Comparison of ENCODE assay signal across 8 mouse cellular contexts in genomic region chr13:40886643-40887381, GRCm38 (mm10). TPM values are rescaled to one million over a fixed set of nuclear protein-coding genes. Genes with fewer than 3 reads are reported as not detected.
DNase-seq lines count a peak whose midpoint lies in the region; ATAC-seq lines count a peak whose summit lies in the region.

No protein-coding gene starts in this region.

- H3K4me1 ChIP-seq in forebrain, embryonic 14.5 days (ENCODE audit: control insufficient read depth, insufficient read depth, low read length): peaks cover 22% of the 10 kb centered on the region
- H3K4me1 ChIP-seq in kidney, embryonic 14.5 days (ENCODE audit: control insufficient read depth, insufficient read depth, low read length): peaks cover 3% of the 10 kb centered on the region; the same call in 1 of the 2 replicates
- peaks cover 70% of the 10 kb centered on the region for H3K4me1 ChIP-seq in megakaryocyte, embryonic 14.5 days

- H3K4me2 ChIP-seq in forebrain, embryonic 14.5 days (ENCODE audit: low read length): peak overlapping the region; percentile 67
- peak overlapping the region; percentile 67 for H3K4me2 ChIP-seq in kidney, embryonic 14.5 days (replicated peaks; ENCODE audit: low read depth, low read length)

- no peaks in the 10 kb centered on the region for H3K27me3 ChIP-seq in forebrain, embryonic 14.5 days (replicated peaks; ENCODE audit: control insufficient read depth, insufficient read depth, low read length)
- no peaks in the 10 kb centered on the region for H3K27me3 ChIP-seq in kidney, embryonic 14.5 days (ENCODE audit: control insufficient read depth, insufficient read depth, low read length)
- H3K27me3 ChIP-seq in megakaryocyte, embryonic 14.5 days (replicated peaks): peaks cover 11% of the 10 kb centered on the region

- WGBS in forebrain, embryonic 14.5 days: 1% methylated on average over 22 of the region's 22 CpGs
- 1% methylated on average over 22 of the region's 22 CpGs for WGBS in kidney, embryonic 14.5 days

- peak overlapping the region; percentile 62 for H3K9ac ChIP-seq in forebrain, embryonic 14.5 days (ENCODE audit: low read length)
- peak overlapping the region; percentile 61 for H3K9ac ChIP-seq in kidney, embryonic 14.5 days (ENCODE audit: low read depth, low read length)

- peak; percentile 36 to 66 for DNase-seq in lung, adult 18-20 months
- DNase-seq in lung, postnatal 25 days (ENCODE audit: low spot score): no peak
- DNase-seq in forebrain, embryonic 14.5 days (ENCODE audit: low spot score): peak; percentile 66
- DNase-seq in gastrocnemius, postnatal 25 days: no peak
- DNase-seq in urinary bladder, postnatal 14 days (ENCODE audit: low spot score): no peak
- DNase-seq in c-Kit-positive CD71-positive TER-119-positive erythroid progenitor cells, embryonic 14.5 days (ENCODE audit: low spot score): no peak

- H3K9me3 ChIP-seq in forebrain, embryonic 14.5 days (replicated peaks; ENCODE audit: control insufficient read depth, low read length): no peaks in the 10 kb centered on the region
- no peaks in the 10 kb centered on the region for H3K9me3 ChIP-seq in kidney, embryonic 14.5 days (ENCODE audit: control insufficient read depth, low read length)
- no peaks in the 10 kb centered on the region for H3K9me3 ChIP-seq in megakaryocyte, embryonic 14.5 days

- H3K36me3 ChIP-seq in forebrain, embryonic 14.5 days (ENCODE audit: control insufficient read depth, insufficient read depth, low read length): no peaks in the 10 kb centered on the region
- no peaks in the 10 kb centered on the region for H3K36me3 ChIP-seq in kidney, embryonic 14.5 days (ENCODE audit: control insufficient read depth, insufficient read depth, low read length)
- peaks cover 4% of the 10 kb centered on the region for H3K36me3 ChIP-seq in megakaryocyte, embryonic 14.5 days (replicated peaks; ENCODE audit: low read length)

- peak; percentile 55 for ATAC-seq in forebrain, embryonic 14.5 days
- peak; percentile 68 for ATAC-seq in kidney, embryonic 14.5 days (ENCODE audit: low FRiP score, low TSS enrichment)

- H3K4me3 ChIP-seq in forebrain, embryonic 14.5 days (ENCODE audit: low read depth, low read length): peak overlapping the region; percentile 35
- H3K4me3 ChIP-seq in kidney, embryonic 14.5 days (ENCODE audit: low read length): peak overlapping the region; percentile 35
- H3K4me3 ChIP-seq in megakaryocyte, embryonic 14.5 days (replicated peaks): peak overlapping the region; percentile 91

- no peak overlapping the region for H3K27ac ChIP-seq in forebrain, embryonic 14.5 days (ENCODE audit: low read depth, low read length)
- H3K27ac ChIP-seq in kidney, embryonic 14.5 days (ENCODE audit: low read depth, low read length): 0 out of 2 replicates have a peak overlapping the region, but pooled peaks have one; percentile 25

RNA-seq across cellular contexts. Expression of gene Gcnt2, which starts 27.3 kb away (rescaled TPM):
- 4.8 and 5.2 TPM in 2 replicates for polyA plus RNA-seq in forebrain, embryonic 14.5 days (2014; fragmentation: Nextera tagmentation; extraction: Ambion mirVana)
- 3.4 and 6.9 TPM in 2 replicates for polyA plus RNA-seq in kidney, embryonic 14.5 days (2014; fragmentation: Nextera tagmentation; extraction: Ambion mirVana)
- 0.41 and 0.82 TPM in 2 replicates for polyA plus RNA-seq in megakaryocyte, embryonic 14.5 days (2012; ENCODE audit: insufficient read depth, low replicate concordance)
- 1 to 10 TPM; 4.9 to 5.3 TPM for total RNA-seq in gastrocnemius, postnatal 25 days (2021)

Comparison
In these comparisons a context has a peak if more than half of its experiments do, and no peak if none do; other contexts are left out.
1. DNase-seq: peak in lung, adult 18-20 months (2 of 2) and forebrain, embryonic 14.5 days (single experiment); none in lung, postnatal 25 days (single experiment), gastrocnemius, postnatal 25 days (single experiment), urinary bladder, postnatal 14 days (single experiment) and c-Kit-positive CD71-positive TER-119-positive erythroid progenitor cells, embryonic 14.5 days (single experiment).
2. H3K4me3 ChIP-seq: peak in every context shown above with its lines; median percentile 91 in megakaryocyte, embryonic 14.5 days; 35 in forebrain, embryonic 14.5 days; 35 in kidney, embryonic 14.5 days.